Mouse (Mus musculus): ENCODE measurements around the gene Eef1akmt3. TPM values are rescaled to one million over a fixed set of nuclear protein-coding genes. Genes with fewer than 3 reads are reported as not detected.

The Eef1akmt3 gene
- polyA plus RNA-seq, 1 experiment from 2014 or later: 0.08 TPM

DNA sequence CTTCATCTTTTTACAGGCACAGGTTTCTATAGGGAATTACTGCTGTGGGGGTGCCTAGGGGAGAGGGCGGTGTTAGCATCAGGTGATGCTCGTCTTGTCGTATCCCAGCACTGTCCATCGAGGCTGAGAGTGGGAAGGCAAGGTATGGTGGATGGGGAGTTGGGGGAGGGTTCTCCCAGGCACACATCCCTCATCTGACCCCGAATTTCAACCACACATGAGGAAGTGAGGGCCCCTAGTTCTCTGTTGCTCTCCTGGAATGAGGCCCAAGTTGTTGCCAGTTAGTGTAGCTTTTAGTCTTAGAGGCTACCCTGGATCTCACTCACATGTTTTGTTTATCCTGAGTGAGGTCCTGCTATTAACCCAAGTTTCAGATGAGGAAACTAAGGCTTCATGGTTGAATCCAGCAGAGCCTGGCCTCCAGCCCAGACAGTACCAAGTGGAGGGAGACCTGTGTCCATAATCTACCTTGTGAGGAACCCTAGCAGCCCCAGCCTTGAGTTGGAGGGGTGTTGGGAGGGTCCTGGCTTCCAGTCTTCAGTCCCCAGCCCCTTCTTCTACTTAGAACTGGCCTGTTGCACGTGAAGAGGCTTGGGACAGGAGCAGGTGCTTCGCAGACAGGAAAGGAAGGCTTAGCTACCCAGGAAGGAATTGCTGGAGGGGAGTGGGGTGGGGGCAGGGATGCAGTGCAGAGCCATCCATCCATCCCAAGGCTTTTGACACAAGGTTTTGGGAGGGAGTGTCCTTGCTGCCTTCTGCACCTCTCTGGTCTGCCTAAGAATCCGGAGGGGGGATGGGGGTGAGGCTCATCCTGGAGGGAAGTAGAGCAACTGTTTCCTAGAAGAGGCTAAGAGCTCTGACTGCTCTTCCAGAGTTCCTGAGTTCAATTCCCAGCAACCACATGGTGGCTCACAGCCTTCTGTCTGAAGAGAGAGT is 53.9 kb downstream of the Eef1akmt3 start:
- Histone ChIP-seq H3K4me3 (ENCODE audit: low read depth, low read length) (no peak overlapping the region; the same call in 1 of the 2 replicates), H3K4me2 (replicated peaks; ENCODE audit: low read depth, low read length) (no peak overlapping the region), H3K27me3 (ENCODE audit: control insufficient read depth, insufficient read depth, low read length) (no peaks in the 10 kb centered on the region), H3K9me3 (ENCODE audit: control insufficient read depth, low read length) (no peaks in the 10 kb centered on the region), H3K4me1 (replicated peaks; ENCODE audit: control insufficient read depth, insufficient read depth, low read length) (peaks cover 10% of the 10 kb centered on the region), H3K27ac (ENCODE audit: low read depth, low read length) (no peak overlapping the region), H3K36me3 (ENCODE audit: control insufficient read depth, insufficient read depth, low read length) (no peaks in the 10 kb centered on the region), H3K9ac (ENCODE audit: low read depth, low read length) (no peak overlapping the region)
- ATAC-seq (ENCODE audit: low FRiP score): no peak
- DNase-seq (ENCODE audit: low spot score): no peak
- WGBS: 58% methylated on average over 8 of the region's 8 CpGs

DNA sequence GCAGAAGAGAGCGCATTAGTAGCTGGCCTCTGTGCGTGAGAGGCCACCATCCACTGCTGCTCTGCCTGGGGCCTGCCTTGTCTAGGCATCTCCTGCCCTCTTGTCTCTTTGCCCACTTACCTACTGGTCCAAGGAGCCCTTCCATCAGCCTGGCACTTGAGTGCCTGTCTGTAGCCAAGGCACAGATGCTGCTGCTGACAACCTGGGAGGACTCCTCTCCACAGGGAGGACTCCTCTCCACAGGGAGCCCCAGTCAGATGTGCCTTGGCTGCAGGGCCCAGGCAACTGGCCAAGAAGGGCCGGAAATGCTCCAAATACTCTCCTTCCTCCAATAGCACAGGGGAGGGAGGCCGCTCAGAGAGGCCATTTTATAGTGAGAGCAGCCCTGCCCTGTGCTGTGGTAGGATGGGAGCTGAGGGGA is 54.8 kb downstream of the Eef1akmt3 start:
- DNase-seq (ENCODE audit: low spot score) (no peak), ATAC-seq (ENCODE audit: low FRiP score) (no peak)
- Histone ChIP-seq H3K4me3 (ENCODE audit: low read depth, low read length) (no peak overlapping the region), H3K27ac (ENCODE audit: low read depth, low read length) (no peak overlapping the region), H3K9ac (ENCODE audit: low read depth, low read length) (no peak overlapping the region), H3K4me1 (replicated peaks; ENCODE audit: control insufficient read depth, insufficient read depth, low read length) (peaks cover 10% of the 10 kb centered on the region), H3K36me3 (ENCODE audit: control insufficient read depth, insufficient read depth, low read length) (no peaks in the 10 kb centered on the region), H3K4me2 (replicated peaks; ENCODE audit: low read depth, low read length) (no peak overlapping the region), H3K9me3 (ENCODE audit: control insufficient read depth, low read length) (no peaks in the 10 kb centered on the region), H3K27me3 (ENCODE audit: control insufficient read depth, insufficient read depth, low read length) (no peaks in the 10 kb centered on the region)
- WGBS: 61% methylated on average over 4 of the region's 4 CpGs

- 93% methylated on average over 9 of the region's 9 CpGs for WGBS
- H3K4me1 ChIP-seq (replicated peaks; ENCODE audit: control insufficient read depth, insufficient read depth, low read length): peaks cover 18% of the 10 kb centered on the region
- H3K27ac ChIP-seq (ENCODE audit: low read depth, low read length): no peak overlapping the region
- H3K4me2 ChIP-seq (replicated peaks; ENCODE audit: low read depth, low read length): no peak overlapping the region
- ATAC-seq (ENCODE audit: low FRiP score) (no peak), DNase-seq (ENCODE audit: low spot score) (no peak)
- no peak overlapping the region for H3K4me3 ChIP-seq (ENCODE audit: low read depth, low read length)
- H3K9me3 ChIP-seq (ENCODE audit: control insufficient read depth, low read length): no peaks in the 10 kb centered on the region
- no peaks in the 10 kb centered on the region for H3K27me3 ChIP-seq (ENCODE audit: control insufficient read depth, insufficient read depth, low read length)
- no peaks in the 10 kb centered on the region for H3K36me3 ChIP-seq (ENCODE audit: control insufficient read depth, insufficient read depth, low read length)
- H3K9ac ChIP-seq (ENCODE audit: low read depth, low read length): no peak overlapping the region
Measured at GRCm38 (mm10) chr10:126985579-126985978, 55.7 kb downstream of the Eef1akmt3 start.

DNA sequence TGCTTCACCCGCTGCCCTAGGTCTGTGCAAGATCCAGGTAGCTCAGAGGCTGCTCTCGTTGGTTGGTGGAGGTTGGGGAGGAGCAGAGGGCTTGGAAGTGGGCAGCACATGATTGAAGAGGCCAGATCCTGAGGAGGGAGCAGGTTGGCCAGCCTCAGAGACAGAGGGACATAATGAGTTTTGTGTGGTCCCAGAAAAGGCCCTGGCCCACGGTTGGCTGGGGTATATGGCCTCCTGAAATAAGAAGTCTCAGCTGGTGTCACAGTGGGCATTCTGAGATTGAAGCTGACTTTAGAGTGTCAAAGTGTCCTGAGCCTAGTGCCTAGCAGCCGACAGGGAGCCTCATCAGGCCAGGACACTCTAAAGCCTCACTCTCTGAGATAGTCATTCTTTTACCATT is 56.2 kb downstream of the Eef1akmt3 start:
- H3K9me3 ChIP-seq (ENCODE audit: control insufficient read depth, low read length): no peaks in the 10 kb centered on the region
- H3K9ac ChIP-seq (ENCODE audit: low read depth, low read length): no peak overlapping the region
- H3K36me3 ChIP-seq (ENCODE audit: control insufficient read depth, insufficient read depth, low read length): no peaks in the 10 kb centered on the region
- H3K4me1 ChIP-seq (replicated peaks; ENCODE audit: control insufficient read depth, insufficient read depth, low read length): peaks cover 18% of the 10 kb centered on the region
- no peak overlapping the region for H3K27ac ChIP-seq (ENCODE audit: low read depth, low read length)
- WGBS: 79% methylated on average over 4 of the region's 4 CpGs
- no peak for DNase-seq (ENCODE audit: low spot score)
- H3K4me2 ChIP-seq (replicated peaks; ENCODE audit: low read depth, low read length): no peak overlapping the region
- no peak overlapping the region for H3K4me3 ChIP-seq (ENCODE audit: low read depth, low read length)
- H3K27me3 ChIP-seq (ENCODE audit: control insufficient read depth, insufficient read depth, low read length): no peaks in the 10 kb centered on the region
- ATAC-seq (ENCODE audit: low FRiP score): no peak

GRCm38 (mm10) chr10:126984189-126985004 is 56.9 kb downstream of the Eef1akmt3 start:
- Histone ChIP-seq H3K27ac (ENCODE audit: low read depth, low read length) (no peak overlapping the region), H3K4me1 (replicated peaks; ENCODE audit: control insufficient read depth, insufficient read depth, low read length) (peaks cover 18% of the 10 kb centered on the region), H3K9me3 (ENCODE audit: control insufficient read depth, low read length) (no peaks in the 10 kb centered on the region), H3K4me2 (replicated peaks; ENCODE audit: low read depth, low read length) (no peak overlapping the region), H3K4me3 (ENCODE audit: low read depth, low read length) (no peak overlapping the region), H3K36me3 (ENCODE audit: control insufficient read depth, insufficient read depth, low read length) (no peaks in the 10 kb centered on the region), H3K9ac (ENCODE audit: low read depth, low read length) (no peak overlapping the region), H3K27me3 (ENCODE audit: control insufficient read depth, insufficient read depth, low read length) (no peaks in the 10 kb centered on the region)
- no peak for ATAC-seq (ENCODE audit: low FRiP score)
- 45% methylated on average over 5 of the region's 5 CpGs for WGBS
- DNase-seq (ENCODE audit: low spot score): no peak

DNA sequence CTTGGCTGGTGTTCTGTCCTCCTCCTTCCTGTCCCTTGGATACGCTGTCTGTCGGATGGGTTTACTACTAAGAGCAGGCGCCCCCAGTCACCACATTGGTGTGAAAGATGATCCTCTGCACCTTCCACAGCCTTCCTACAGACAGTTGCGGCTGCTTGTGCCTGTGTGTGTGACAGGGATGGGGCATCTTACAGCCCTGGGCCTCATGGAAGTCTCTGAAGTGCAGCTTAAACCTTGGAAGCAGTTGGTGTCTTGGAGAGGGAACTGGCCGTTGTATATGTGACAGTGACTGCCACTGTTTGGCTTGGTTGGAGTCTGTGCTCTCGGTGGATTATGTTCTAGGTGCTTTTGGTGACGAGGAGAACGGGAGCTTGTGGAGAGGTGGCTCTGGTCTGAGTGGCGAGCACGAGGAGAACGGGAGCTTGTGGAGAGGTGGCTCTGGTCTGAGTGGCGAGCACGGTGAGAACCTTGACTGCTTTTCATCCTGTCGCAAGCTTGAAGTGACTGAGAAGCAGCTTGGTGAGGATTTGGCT is 58.1 kb downstream of the Eef1akmt3 start:
- H3K36me3 ChIP-seq (ENCODE audit: control insufficient read depth, insufficient read depth, low read length): no peaks in the 10 kb centered on the region
- H3K9me3 ChIP-seq (ENCODE audit: control insufficient read depth, low read length): no peaks in the 10 kb centered on the region
- WGBS: 67% methylated on average over 14 of the region's 14 CpGs
- H3K4me2 ChIP-seq (replicated peaks; ENCODE audit: low read depth, low read length): no peak overlapping the region
- H3K27me3 ChIP-seq (ENCODE audit: control insufficient read depth, insufficient read depth, low read length): no peaks in the 10 kb centered on the region
- no peak overlapping the region for H3K9ac ChIP-seq (ENCODE audit: low read depth, low read length)
- H3K27ac ChIP-seq (ENCODE audit: low read depth, low read length): no peak overlapping the region
- no peak for DNase-seq (ENCODE audit: low spot score)
- ATAC-seq (ENCODE audit: low FRiP score): no peak
- peaks cover 18% of the 10 kb centered on the region for H3K4me1 ChIP-seq (replicated peaks; ENCODE audit: control insufficient read depth, insufficient read depth, low read length)
- H3K4me3 ChIP-seq (ENCODE audit: low read depth, low read length): no peak overlapping the region

DNA sequence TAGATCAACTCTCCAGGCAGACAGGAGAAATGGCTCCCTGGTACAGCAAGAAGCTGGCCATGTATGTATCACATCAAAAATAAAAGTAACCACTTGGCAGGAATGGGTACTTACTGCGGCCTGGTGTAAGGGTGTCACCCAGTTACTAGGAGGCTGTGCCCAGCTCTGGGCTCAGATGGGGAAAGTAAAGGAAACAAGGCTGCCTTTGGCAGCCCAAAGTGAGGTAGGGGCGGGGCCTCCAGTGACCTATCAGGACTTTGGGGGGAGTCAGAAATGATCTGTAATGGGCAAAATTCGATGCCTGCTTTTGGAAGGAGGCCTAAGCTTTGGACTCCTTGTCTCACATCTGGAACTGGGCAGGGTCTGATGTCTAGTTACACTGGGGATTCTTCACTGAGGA is 59.6 kb downstream of the Eef1akmt3 start:
- DNase-seq (ENCODE audit: low spot score): no peak
- Histone ChIP-seq H3K9me3 (ENCODE audit: control insufficient read depth, low read length) (no peaks in the 10 kb centered on the region), H3K4me1 (replicated peaks; ENCODE audit: control insufficient read depth, insufficient read depth, low read length) (peaks cover 18% of the 10 kb centered on the region), H3K36me3 (ENCODE audit: control insufficient read depth, insufficient read depth, low read length) (no peaks in the 10 kb centered on the region), H3K4me2 (replicated peaks; ENCODE audit: low read depth, low read length) (peak overlapping the region; percentile 85; the same call in 1 of the 2 replicates), H3K27ac (ENCODE audit: low read depth, low read length) (no peak overlapping the region), H3K4me3 (ENCODE audit: low read depth, low read length) (no peak overlapping the region), H3K9ac (ENCODE audit: low read depth, low read length) (no peak overlapping the region), H3K27me3 (ENCODE audit: control insufficient read depth, insufficient read depth, low read length) (no peaks in the 10 kb centered on the region)
- 72% methylated on average over 3 of the region's 3 CpGs for WGBS
- ATAC-seq (ENCODE audit: low FRiP score): no peak

All from hindbrain, embryonic 11.5 days (tissue).